Mouse (Mus musculus) erythroblast, embryonic 14.5 days (primary cell): ENCODE data around the gene Ocm. TPM values are rescaled to one million over a fixed set of nuclear protein-coding genes. Genes with fewer than 3 reads are reported as not detected.

Source experiments
- H3K27me3 ChIP-seq: 2 replicates; pipeline ENCODE4 v1.6.1; 2012; ENCODE audit warnings: inconsistent platforms; ENCODE audit not compliant: control insufficient read depth
- H3K36me3 ChIP-seq: 2 replicates; pipeline ENCODE4 v1.6.1; 2012; ENCODE audit warnings: mild to moderate bottlenecking, inconsistent platforms; ENCODE audit not compliant: control insufficient read depth
- H3K4me1 ChIP-seq: 2 replicates; pipeline ENCODE4 v1.6.1; 2012; ENCODE audit warnings: inconsistent platforms; ENCODE audit not compliant: control insufficient read depth
- H3K4me3 ChIP-seq: replicated peaks from 2 replicates; pipeline ENCODE3; 2012; ENCODE audit warnings: moderate library complexity, mild to moderate bottlenecking, inconsistent platforms
- H3K9me3 ChIP-seq: 2 replicates; pipeline ENCODE4 v1.6.1; 2012; ENCODE audit warnings: low read length, inconsistent platforms, mixed read lengths; ENCODE audit not compliant: control insufficient read depth
- GATA1 ChIP-seq: IDR thresholded peaks from 2 replicates; pipeline ENCODE4 v1.6.1; 2012; ENCODE audit warnings: low read length, inconsistent platforms, mixed read lengths
- TAL1 ChIP-seq: IDR thresholded peaks from 3 replicates; pipeline ENCODE4 v1.6.1; 2012; ENCODE audit warnings: low read length, inconsistent platforms, mixed read lengths
- polyA plus RNA-seq: library from polyadenylated mRNA; stranded (reverse); fragments of >175 nt; gene quantifications from 2 replicates; pipeline ENCODE4 v1.2.3, GENCODE M21; 2012

The Ocm gene
- polyA plus RNA-seq, 1 experiment = not detected

DNA sequence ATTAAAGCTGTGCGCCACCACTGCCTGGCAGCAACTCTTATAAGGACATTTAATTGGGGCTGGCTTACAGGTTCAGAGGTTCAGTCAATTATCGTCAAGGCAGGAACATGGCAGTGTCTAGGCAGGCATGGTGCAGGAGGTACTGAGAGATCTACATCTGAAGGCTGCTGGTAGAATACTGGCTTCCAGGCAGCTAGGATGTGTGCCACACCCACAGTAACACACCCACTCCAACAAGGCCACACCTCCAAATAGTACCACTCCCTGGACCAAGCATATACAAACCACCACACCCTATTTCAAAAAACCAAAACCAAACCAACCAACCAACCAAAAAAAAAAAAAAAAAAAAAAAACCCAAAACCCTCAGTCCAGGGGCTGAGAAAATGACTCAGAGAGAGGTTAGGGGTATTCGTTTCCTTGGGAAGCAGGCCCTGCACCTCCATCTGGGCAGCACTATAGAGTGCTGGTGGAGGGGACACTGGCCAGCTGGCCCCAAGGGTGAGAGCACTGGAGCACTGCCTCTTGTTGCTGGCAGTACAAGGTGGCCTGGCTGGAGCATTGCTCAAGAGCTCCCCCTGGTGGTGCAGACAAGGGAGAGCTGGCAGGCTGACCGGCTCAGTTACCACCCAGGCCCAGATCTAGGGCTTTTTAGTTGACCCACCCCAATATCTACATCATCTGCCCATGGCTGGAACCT lies 51.4 kb downstream of the Ocm start:
- Histone ChIP-seq H3K27me3 (no peaks in the 10 kb centered on the region), H3K4me1 (peaks cover 73% of the 10 kb centered on the region), H3K9me3 (peaks cover 3% of the 10 kb centered on the region), H3K4me3 (peak overlapping the region; percentile 31), H3K36me3 (no peaks in the 10 kb centered on the region; the same call in 1 of the 2 replicates)
- TF ChIP-seq GATA1 (no peak), TAL1 (no peak)

DNA sequence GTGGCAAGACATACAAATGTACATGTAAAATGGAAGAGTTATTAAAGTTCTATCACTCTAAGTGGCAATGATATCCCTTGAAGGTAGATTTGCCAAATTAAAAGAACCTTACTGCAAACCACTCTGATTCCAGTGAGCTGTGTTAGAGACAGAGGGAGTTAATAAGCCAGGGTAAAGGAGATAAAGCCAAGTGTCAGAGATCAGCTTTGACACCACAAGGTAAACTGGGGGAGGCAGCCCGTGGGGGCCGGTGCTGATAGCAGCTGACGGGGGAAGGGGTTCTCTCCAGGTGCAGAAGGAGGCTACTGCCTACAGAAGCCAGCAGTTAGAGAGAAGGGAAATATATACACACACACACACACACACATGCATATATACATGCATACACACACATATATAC lies 53.8 kb downstream of the Ocm start:
- Histone ChIP-seq H3K27me3 (no peaks in the 10 kb centered on the region), H3K9me3 (peaks cover 3% of the 10 kb centered on the region), H3K4me1 (peaks cover 57% of the 10 kb centered on the region), H3K4me3 (no peak overlapping the region), H3K36me3 (no peaks in the 10 kb centered on the region; the same call in 1 of the 2 replicates)
- no peak for TF ChIP-seq TAL1
- no peak for TF ChIP-seq GATA1

Other genes with a start within 250 kb of the Ocm start
- gene Eif2ak1, start 208.9 kb downstream of the Ocm start, polyA plus RNA-seq = 14.4 and 16.3 TPM in 2 replicates
- gene Ankrd61, start 129.0 kb downstream of the Ocm start, polyA plus RNA-seq = not detected in 2 replicates
- gene Aimp2, start 116.8 kb downstream of the Ocm start, polyA plus RNA-seq = 5.4 and 6.0 TPM in 2 replicates
- gene Pms2, start 116.7 kb downstream of the Ocm start, polyA plus RNA-seq = 0.28 and 0.34 TPM in 2 replicates
- gene Gm42421, start 98.5 kb downstream of the Ocm start, polyA plus RNA-seq = not detected in 2 replicates
- 0.05 TPM in 2 replicates for gene Rsph10b, start 93.6 kb downstream of the Ocm start, polyA plus RNA-seq
- 4.1 and 5.2 TPM in 2 replicates for gene Ccz1, start 11.8 kb downstream of the Ocm start, polyA plus RNA-seq
- 0.70 and 0.73 TPM in 2 replicates for gene Lmtk2, start 73.8 kb upstream of the Ocm start, polyA plus RNA-seq
- gene Bhlha15, start 163.6 kb upstream of the Ocm start, polyA plus RNA-seq = not detected in 2 replicates
- 0.09 and 0.18 TPM in 2 replicates for gene Tecpr1, start 196.9 kb upstream of the Ocm start, polyA plus RNA-seq
- 1.5 and 2.0 TPM in 2 replicates for gene Bri3, start 217.8 kb upstream of the Ocm start, polyA plus RNA-seq